Mouse (Mus musculus): ENCODE results near the gene Ciart.
"Not testable (repeated sequence)": the region's sequence is repeated elsewhere in the genome, so short reads cannot be mapped to it uniquely, and the experiment has no call there.

- not testable (repeated sequence) for TF ChIP-seq CTCF (IDR thresholded peaks at IDR 0.05; ENCODE audit: extremely low read depth, insufficient read length, insufficient replicate concordance, low read depth, low read length); POLR2A (IDR thresholded peaks at IDR 0.05; ENCODE audit: low read depth, low read length)
These were observed 23.8 kb downstream of the Ciart start for GRCm38 (mm10) chr3:95858278-95858677.

Data from small intestine, adult 2 months (tissue).